Mouse (Mus musculus): ENCODE data around the gene Ticrr.

DNA sequence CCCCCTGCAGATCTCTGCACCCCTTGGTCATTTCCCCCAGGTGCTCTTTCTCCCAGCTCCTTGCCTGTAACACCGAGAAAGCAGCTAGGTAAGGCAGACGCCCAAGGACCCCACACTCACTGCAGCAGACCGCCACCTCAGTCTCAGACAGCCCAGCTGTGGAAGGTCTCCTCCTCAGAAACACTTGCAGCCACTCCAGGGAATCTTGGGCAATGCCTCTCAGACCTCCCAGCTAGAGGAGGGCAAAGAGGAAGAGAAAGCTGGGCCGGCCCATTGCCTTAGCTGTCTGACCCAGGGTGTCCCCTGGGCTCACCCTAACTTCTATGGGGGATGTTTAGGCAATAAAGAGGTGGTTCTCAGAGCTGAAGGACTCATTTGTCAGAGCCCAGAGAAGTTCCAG, 72.6 kb downstream of the Ticrr start, which contains the start of gene Plin1:
- TF ChIP-seq POLR2A (IDR thresholded peaks at IDR 0.05; ENCODE audit: extremely low read depth, insufficient read depth, low read length) (no peak), CTCF (IDR thresholded peaks at IDR 0.05; ENCODE audit: low read depth, low read length) (no peak)

Measured in liver, adult 2 months (tissue).